Mouse (Mus musculus) midbrain, embryonic 11.5 days (tissue): Measurements from ENCODE around the gene Slc22a23. TPM values are rescaled to one million over a fixed set of nuclear protein-coding genes. Genes with fewer than 3 reads are reported as not detected.

Experiments used
- ATAC-seq: fragments of 200-750 bp; cut with Nextera tagmentation; 2 replicates; pipeline ENCODE4 v1.8.0; 2017; ENCODE audit warnings: moderate TSS enrichment, moderate library complexity; ENCODE audit not compliant: low FRiP score
- DNase-seq: peaks from one replicate; pipeline ENCODE4 v3.0.0; 2015; ENCODE audit warnings: low spot score; ENCODE audit errors: missing footprints
- H3K27ac ChIP-seq: fragments of 300-500 bp; sonication (generic); 2 replicates; pipeline ENCODE4 v1.5.1; 2014; ENCODE audit warnings: low read depth, low read length
- H3K27me3 ChIP-seq: fragments of 300-500 bp; sonication (generic); 2 replicates; pipeline ENCODE4 v1.6.1; 2014; ENCODE audit warnings: mild to moderate bottlenecking, low read length, moderate library complexity, mixed read lengths; ENCODE audit not compliant: control insufficient read depth, insufficient read depth
- H3K36me3 ChIP-seq: fragments of 300-500 bp; sonication (generic); 2 replicates; pipeline ENCODE4 v1.6.1; 2014; ENCODE audit warnings: mild to moderate bottlenecking, low read length, moderate library complexity, mixed read lengths; ENCODE audit not compliant: control insufficient read depth, insufficient read depth
- H3K4me1 ChIP-seq: fragments of 300-500 bp; sonication (generic); 2 replicates; pipeline ENCODE4 v1.6.1; 2014; ENCODE audit warnings: low read length; ENCODE audit not compliant: control insufficient read depth, insufficient read depth
- H3K4me2 ChIP-seq: fragments of 300-500 bp; sonication (generic); 2 replicates; pipeline ENCODE4 v1.6.1; 2014; ENCODE audit warnings: mild to moderate bottlenecking, moderate library complexity
- H3K4me3 ChIP-seq: fragments of 300-500 bp; sonication (generic); 2 replicates; pipeline ENCODE4 v1.5.1; 2014; ENCODE audit warnings: low read depth, low read length
- H3K9ac ChIP-seq: fragments of 300-500 bp; sonication (generic); 2 replicates; pipeline ENCODE4 v1.6.1; 2014; ENCODE audit warnings: low read length
- H3K9me3 ChIP-seq: fragments of 300-500 bp; sonication (generic); 2 replicates; pipeline ENCODE4 v1.6.1; 2016; ENCODE audit warnings: low read length; ENCODE audit not compliant: control insufficient read depth
- WGBS: fragments of 180-500 bp; shearing (Covaris S2); extraction: QIAGEN DNeasy Blood & Tissue Kit; methylation state at CpG from one replicate; pipeline ENCODE4 v1.1.7; 2014; 5-methylcytosine and 5-hydroxymethylcytosine counted together
- polyA plus RNA-seq: library from polyadenylated mRNA; unstranded; fragments of >200 nt; fragmentation: Nextera tagmentation; extraction: Ambion mirVana; gene quantifications from 2 replicates; pipeline ENCODE4 v1.2.1, GENCODE M21; 2014

The Slc22a23 gene
- polyA plus RNA-seq, 1 experiment from 2014 or later: 18.5 TPM

- Histone ChIP-seq H3K4me3 (no peak overlapping the region), H3K4me2 (no peak overlapping the region), H3K27ac (no peak overlapping the region), H3K36me3 (no peaks in the 10 kb centered on the region), H3K27me3 (no peaks in the 10 kb centered on the region), H3K9me3 (no peaks in the 10 kb centered on the region), H3K9ac (no peak overlapping the region), H3K4me1 (no peaks in the 10 kb centered on the region)
- DNase-seq (no peak), ATAC-seq (no peak)
- 91% methylated on average over 7 of the region's 7 CpGs for WGBS
These were observed 13.4 kb downstream of the Slc22a23 start for GRCm38 (mm10) chr13:34331399-34332186.

- H3K9ac ChIP-seq: no peak overlapping the region
- no peaks in the 10 kb centered on the region for H3K9me3 ChIP-seq
- no peaks in the 10 kb centered on the region for H3K4me1 ChIP-seq
- WGBS: 94% methylated on average over 4 of the region's 4 CpGs
- DNase-seq: no peak
- no peak for ATAC-seq
- no peaks in the 10 kb centered on the region for H3K36me3 ChIP-seq
- no peak overlapping the region for H3K4me3 ChIP-seq
- no peaks in the 10 kb centered on the region for H3K27me3 ChIP-seq
- no peak overlapping the region for H3K4me2 ChIP-seq
- H3K27ac ChIP-seq: no peak overlapping the region
These were observed 15.4 kb downstream of the Slc22a23 start for GRCm38 (mm10) chr13:34329589-34329988.

- DNase-seq (no peak), ATAC-seq (no peak)
- WGBS: 100% methylated on average over 1 of the region's 1 CpGs
- Histone ChIP-seq H3K9me3 (no peaks in the 10 kb centered on the region), H3K4me2 (no peak overlapping the region), H3K4me3 (no peak overlapping the region), H3K9ac (no peak overlapping the region), H3K4me1 (no peaks in the 10 kb centered on the region), H3K27me3 (no peaks in the 10 kb centered on the region), H3K27ac (no peak overlapping the region), H3K36me3 (no peaks in the 10 kb centered on the region)
These were observed 18.0 kb downstream of the Slc22a23 start for GRCm38 (mm10) chr13:34326992-34327391.

GRCm38 (mm10) chr13:34323361-34323760 is 21.6 kb downstream of the Slc22a23 start:
- no peaks in the 10 kb centered on the region for H3K4me1 ChIP-seq
- no peaks in the 10 kb centered on the region for H3K27me3 ChIP-seq
- no peak overlapping the region for H3K4me2 ChIP-seq
- no peaks in the 10 kb centered on the region for H3K9me3 ChIP-seq
- H3K9ac ChIP-seq: no peak overlapping the region
- DNase-seq (no peak), ATAC-seq (no peak)
- no peak overlapping the region for H3K4me3 ChIP-seq
- no peaks in the 10 kb centered on the region for H3K36me3 ChIP-seq
- WGBS: 85% methylated on average over 2 of the region's 2 CpGs
- no peak overlapping the region for H3K27ac ChIP-seq

- Histone ChIP-seq H3K27me3 (no peaks in the 10 kb centered on the region), H3K4me3 (no peak overlapping the region), H3K36me3 (no peaks in the 10 kb centered on the region), H3K4me2 (no peak overlapping the region), H3K4me1 (no peaks in the 10 kb centered on the region), H3K9me3 (no peaks in the 10 kb centered on the region), H3K27ac (no peak overlapping the region), H3K9ac (no peak overlapping the region)
- DNase-seq (no peak), ATAC-seq (no peak)
- WGBS: 93% methylated on average over 4 of the region's 4 CpGs
These were observed 24.5 kb downstream of the Slc22a23 start for GRCm38 (mm10) chr13:34320482-34320881.

- Histone ChIP-seq H3K4me2 (no peak overlapping the region), H3K9ac (no peak overlapping the region), H3K27me3 (no peaks in the 10 kb centered on the region), H3K36me3 (no peaks in the 10 kb centered on the region), H3K9me3 (no peaks in the 10 kb centered on the region), H3K4me1 (peaks cover 6% of the 10 kb centered on the region; the same call in 1 of the 2 replicates), H3K4me3 (no peak overlapping the region), H3K27ac (no peak overlapping the region)
- ATAC-seq (no peak), DNase-seq (no peak)
- WGBS: 91% methylated on average over 4 of the region's 4 CpGs
These were observed 27.9 kb downstream of the Slc22a23 start for GRCm38 (mm10) chr13:34317051-34317450.

GRCm38 (mm10) chr13:34316511-34316910 is 28.5 kb downstream of the Slc22a23 start:
- no peak overlapping the region for H3K27ac ChIP-seq
- H3K36me3 ChIP-seq: no peaks in the 10 kb centered on the region
- no peaks in the 10 kb centered on the region for H3K9me3 ChIP-seq
- DNase-seq: no peak
- no peak overlapping the region for H3K9ac ChIP-seq
- no peak for ATAC-seq
- no peak overlapping the region for H3K4me2 ChIP-seq
- H3K4me1 ChIP-seq: peaks cover 6% of the 10 kb centered on the region; the same call in 1 of the 2 replicates
- H3K27me3 ChIP-seq: no peaks in the 10 kb centered on the region
- WGBS: 91% methylated on average over 6 of the region's 6 CpGs
- H3K4me3 ChIP-seq: no peak overlapping the region

GRCm38 (mm10) chr13:34313033-34313491 is 31.9 kb downstream of the Slc22a23 start:
- H3K4me2 ChIP-seq: no peak overlapping the region
- H3K27ac ChIP-seq: no peak overlapping the region
- H3K9me3 ChIP-seq: no peaks in the 10 kb centered on the region
- no peaks in the 10 kb centered on the region for H3K36me3 ChIP-seq
- H3K4me1 ChIP-seq: peaks cover 6% of the 10 kb centered on the region; the same call in 1 of the 2 replicates
- H3K9ac ChIP-seq: no peak overlapping the region
- ATAC-seq: 0 out of 2 replicates have a peak, but pooled peaks have one; percentile 50
- H3K4me3 ChIP-seq: no peak overlapping the region
- 66% methylated on average over 4 of the region's 4 CpGs for WGBS
- H3K27me3 ChIP-seq: no peaks in the 10 kb centered on the region
- no peak for DNase-seq

- Histone ChIP-seq H3K27ac (no peak overlapping the region), H3K9ac (no peak overlapping the region), H3K27me3 (no peaks in the 10 kb centered on the region), H3K4me2 (no peak overlapping the region), H3K4me1 (peaks cover 6% of the 10 kb centered on the region; the same call in 1 of the 2 replicates), H3K4me3 (no peak overlapping the region), H3K9me3 (no peaks in the 10 kb centered on the region), H3K36me3 (no peaks in the 10 kb centered on the region)
- WGBS: 90% methylated on average over 2 of the region's 2 CpGs
- DNase-seq (no peak), ATAC-seq (no peak)
These were observed 32.5 kb downstream of the Slc22a23 start for GRCm38 (mm10) chr13:34312346-34313002.
